ENCODE assay signal across 16 mouse cellular contexts in genomic region chr1:156720046-156720445, GRCm38 (mm10). TPM values are rescaled to one million over a fixed set of nuclear protein-coding genes. Genes with fewer than 3 reads are reported as not detected.
DNase-seq lines count a peak whose midpoint lies in the region; ATAC-seq and TF ChIP-seq lines count a peak whose summit lies in the region.
"Had no signal": no experiment of that assay in that cellular context is flagged by ENCODE, and none has a peak within 500 bp of the region (broad histone marks: within the 10 kb centered on the region; RNA-seq: fewer than 3 reads in every experiment).

No protein-coding gene starts in this region.

- H3K9ac ChIP-seq in midbrain, postnatal 0 days (replicated peaks; ENCODE audit: low read length, poor library complexity, severe bottlenecking): no peak overlapping the region

- no peak for TF ChIP-seq CTCF in kidney, adult 2 months (conservative IDR thresholded peaks at IDR 0.05; ENCODE audit: insufficient read depth, insufficient read length, low read depth, low read length)
- TF ChIP-seq CTCF in midbrain, postnatal 0 days (IDR thresholded peaks at IDR 0.05): no peak

- H3K4me3 ChIP-seq in kidney, adult 2 months (ENCODE audit: insufficient read depth, low read depth, low read length): no peak overlapping the region
- H3K4me3 ChIP-seq in midbrain, postnatal 0 days (ENCODE audit: low read depth, low read length): no peak overlapping the region

- H3K4me1 ChIP-seq in kidney, adult 2 months (ENCODE audit: control insufficient read depth, insufficient read depth, low read length): peaks cover 12% of the 10 kb centered on the region; the same call in 1 of the 2 replicates
- 0 out of 2 replicates have a peak, but pooled peaks cover 3% of the 10 kb centered on the region for H3K4me1 ChIP-seq in midbrain, postnatal 0 days (ENCODE audit: insufficient read depth, low read length)

- no peak for ATAC-seq in midbrain, postnatal 0 days (ENCODE audit: low FRiP score)
- ATAC-seq: forebrain, embryonic 16.5 days had no signal

- no peaks in the 10 kb centered on the region for H3K9me3 ChIP-seq in midbrain, postnatal 0 days (ENCODE audit: low read length)
- H3K9me3 ChIP-seq: heart, embryonic 15.5 days; limb, embryonic 13.5 days; lung, embryonic 15.5 days had no signal

- H3K27ac ChIP-seq in kidney, adult 2 months (ENCODE audit: insufficient read depth, low read depth, low read length): no peak overlapping the region
- H3K27ac ChIP-seq in midbrain, postnatal 0 days (ENCODE audit: low read depth, low read length): no peak overlapping the region
- H3K27ac ChIP-seq: limb, embryonic 13.5 days had no signal

- H3K36me3 ChIP-seq in kidney, adult 2 months (ENCODE audit: control insufficient read depth, insufficient read depth, low read length): no peaks in the 10 kb centered on the region
- H3K36me3 ChIP-seq in midbrain, postnatal 0 days (ENCODE audit: insufficient read depth, low read length): no peaks in the 10 kb centered on the region
- H3K36me3 ChIP-seq: heart, embryonic 15.5 days; lung, embryonic 15.5 days had no signal

- no peak for TF ChIP-seq POLR2A in kidney, adult 2 months (IDR thresholded peaks at IDR 0.05; ENCODE audit: low read depth, low read length)

- WGBS in kidney, adult 2 months: 50% methylated on average over 4 of the region's 4 CpGs
- WGBS in midbrain, postnatal 0 days: 43% methylated on average over 4 of the region's 4 CpGs

- H3K27me3 ChIP-seq in kidney, adult 2 months (replicated peaks; ENCODE audit: control insufficient read depth, insufficient read depth, low read length): no peaks in the 10 kb centered on the region
- H3K27me3 ChIP-seq in midbrain, postnatal 0 days (ENCODE audit: insufficient read depth, low read length): no peaks in the 10 kb centered on the region
- H3K27me3 ChIP-seq: lung, embryonic 15.5 days had no signal

- peak; percentile 11 for DNase-seq in cerebellum, adult 11-12 months
- DNase-seq in cerebellum, postnatal 4 days (ENCODE audit: low spot score in 2 of 2): no peak
- peak; percentile 51 for DNase-seq in kidney, adult 2 months
- no peak for DNase-seq in kidney, postnatal 4 days
- DNase-seq in lung, postnatal 36 days: peak; percentile 2
- DNase-seq in lung, postnatal 25 days (ENCODE audit: low spot score): no peak
- DNase-seq in midbrain, postnatal 0 days (ENCODE audit: low spot score): no peak
- no peak for DNase-seq in adrenal gland, adult (ENCODE audit: inconsistent age in 2 of 2, low spot score in 1 of 2)
- DNase-seq: cerebellum, adult 8-10 months; layer of hippocampus, postnatal 36 days; thymus, postnatal 4 days had no signal

- 0 out of 2 replicates have a peak overlapping the region, but pooled peaks have one; percentile 71 for H3K4me2 ChIP-seq in midbrain, postnatal 0 days (ENCODE audit: low read depth, low read length, poor library complexity, severe bottlenecking)

RNA-seq across cellular contexts. Expression of gene Fam20b, which starts 1.2 kb away (rescaled TPM):
- polyA plus RNA-seq in kidney, adult 2 months (2012; rRNA removed): 42.2 and 43.6 TPM in 2 replicates
- 69.9 and 74.3 TPM in 2 replicates for total RNA-seq in midbrain, postnatal 0 days (2014; rRNA removed)
- polyA plus RNA-seq in midbrain, postnatal 0 days (2015; fragmentation: Nextera tagmentation; extraction: Ambion mirVana): 30.0 and 32.3 TPM in 2 replicates

RNA-seq across cellular contexts. Expression of gene Tor3a, which starts 45.9 kb away (rescaled TPM):
- 12.7 and 19.1 TPM in 2 replicates for polyA plus RNA-seq in kidney, adult 2 months (2012; rRNA removed)
- 2.6 and 3.3 TPM in 2 replicates for total RNA-seq in midbrain, postnatal 0 days (2014; rRNA removed)
- 3.1 and 3.5 TPM in 2 replicates for polyA plus RNA-seq in midbrain, postnatal 0 days (2015; fragmentation: Nextera tagmentation; extraction: Ambion mirVana)
- polyA plus RNA-seq: erythroblast, embryonic 14.5 days had no signal

Comparison
In these comparisons a context has a peak if more than half of its experiments do, and no peak if none do; other contexts are left out.
1. DNase-seq: peak in cerebellum, adult 11-12 months (single experiment), kidney, adult 2 months (single experiment) and lung, postnatal 36 days (single experiment); none in cerebellum, postnatal 4 days (0 of 2), kidney, postnatal 4 days (0 of 2), lung, postnatal 25 days (single experiment), midbrain, postnatal 0 days (single experiment) and adrenal gland, adult (0 of 2).